Mouse (Mus musculus) adipose tissue, adult 10 weeks (tissue): ENCODE measurements around the gene 1700129C05Rik. TPM values are rescaled to one million over a fixed set of nuclear protein-coding genes. Genes with fewer than 3 reads are reported as not detected.

Source experiments
- polyA plus RNA-seq: library from polyadenylated mRNA; stranded (reverse); fragments of 350-450 nt; fragmentation: Illumina TruSeq; extraction: RNeasy Lipid Tissue Mini Kit (QIAGEN cat#74804); gene quantifications from one replicate; pipeline ENCODE4 v1.2.3, GENCODE M21; 2014; ENCODE audit warnings: low read depth, low replicate concordance

1700129C05Rik gene
- 8.5 TPM for polyA plus RNA-seq

GRCm38 (mm10) chr14:59142793-59143192, at the start of gene 1700129C05Rik:
1700129C05Rik (minus strand) TSS chr14:59142893.

GRCm38 (mm10) chr14:59178649-59179048, 36.0 kb upstream of the 1700129C05Rik start, which contains the start of gene Gm5142:
Gm5142 (minus strand) TSS chr14:59178749.

Other genes with a start within 250 kb of the 1700129C05Rik start
- 4.2 TPM for gene Gm5142, start 35.9 kb upstream of the 1700129C05Rik start, polyA plus RNA-seq
- gene Rcbtb1, start 58.3 kb upstream of the 1700129C05Rik start, polyA plus RNA-seq: 45.6 TPM
- gene Gm6904, start 117.3 kb upstream of the 1700129C05Rik start, polyA plus RNA-seq: not detected
- gene Phf11a, start 154.6 kb upstream of the 1700129C05Rik start, polyA plus RNA-seq: 1.1 TPM
- 3.1 TPM for gene Phf11b, start 198.5 kb upstream of the 1700129C05Rik start, polyA plus RNA-seq
- gene Phf11d, start 222.6 kb upstream of the 1700129C05Rik start, polyA plus RNA-seq: 8.0 TPM